Mouse (Mus musculus): ENCODE results near the gene Atcay.

Gene Atcay

DNA sequence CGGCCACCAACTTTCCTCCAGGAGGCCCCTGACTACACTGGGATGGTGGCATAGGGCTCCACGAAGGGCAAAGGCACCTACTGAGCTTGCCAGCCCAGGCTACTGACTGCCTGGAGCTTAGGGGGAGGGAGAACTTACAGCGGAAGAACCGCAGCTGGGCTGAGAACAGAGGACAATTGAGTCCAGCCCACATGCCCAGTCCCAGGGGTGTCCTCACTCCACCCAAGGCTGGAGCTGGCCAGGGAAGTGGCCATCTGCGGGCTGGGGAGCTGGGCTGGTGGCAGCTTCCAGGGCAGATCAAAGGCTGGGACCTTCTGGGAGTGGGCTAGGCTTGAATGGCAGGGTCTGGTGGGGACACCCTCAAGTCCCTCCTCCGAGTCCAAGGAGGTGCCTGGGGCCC, 75.9 kb downstream of the Atcay start:
- in situ Hi-C loops (cut with MboI; ENCODE audit: low sequenced_read_pairs): no loop called here

All from CH12F3 (cell line).